Mouse (Mus musculus) kidney, adult 11 months (tissue): ENCODE results near the gene Cby1.

ENCODE experiments used
- DNase-seq: peaks from one replicate; pipeline ENCODE4 v3.0.0; 2022

Cby1 gene

GRCm38 (mm10) chr15:79708229-79708822, 49.3 kb downstream of the Cby1 start:
- DNase-seq: no peak

DNA sequence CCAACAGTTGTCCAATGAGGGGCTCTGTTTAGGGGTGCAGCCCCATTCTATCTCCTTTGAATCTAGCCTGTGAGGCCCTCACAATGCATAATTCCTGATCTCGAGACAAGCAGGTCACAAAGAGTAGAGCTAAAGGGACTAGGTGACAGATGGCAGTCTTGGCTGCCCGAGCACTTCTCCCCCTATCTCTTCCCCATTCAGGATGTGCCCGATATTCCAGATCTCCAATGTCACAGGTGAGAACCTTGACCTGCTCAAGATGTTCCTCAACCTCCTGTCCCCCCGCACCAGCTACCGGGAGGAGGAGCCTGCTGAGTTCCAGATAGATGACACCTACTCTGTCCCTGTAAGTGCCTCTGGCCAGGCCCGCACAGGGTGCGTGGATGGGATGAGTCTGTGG, 56.6 kb downstream of the Cby1 start:
- no peak for DNase-seq

DNA sequence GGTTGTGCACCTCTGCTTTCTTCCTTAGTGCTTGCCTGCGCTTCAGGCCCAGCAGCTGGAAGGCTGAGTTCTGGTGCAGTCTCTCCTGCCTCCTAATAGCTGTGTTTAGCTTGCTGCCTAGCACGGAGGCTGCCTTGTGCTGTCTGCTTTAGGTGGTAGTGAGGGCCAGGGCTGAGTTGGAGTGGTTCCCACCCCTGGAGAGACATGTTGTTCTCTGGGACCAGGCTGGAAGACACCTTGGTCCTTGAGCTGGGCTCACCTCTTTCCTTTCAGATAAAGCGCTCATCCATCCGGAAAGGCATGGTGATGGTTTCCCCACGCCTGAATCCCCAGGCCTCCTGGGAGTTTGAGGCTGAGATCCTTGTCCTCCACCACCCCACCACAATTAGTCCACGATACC, 57.7 kb downstream of the Cby1 start:
- no peak for DNase-seq
